ENCODE assay signal across 20 mouse cellular contexts in genomic region chr16:43581551-43581950, GRCm38 (mm10).
DNase-seq lines count a peak whose midpoint lies in the region; ATAC-seq lines count a peak whose summit lies in the region.
"Had no signal": no experiment of that assay in that cellular context is flagged by ENCODE, and none has a peak within 500 bp of the region (broad histone marks: within the 10 kb centered on the region; RNA-seq: fewer than 3 reads in every experiment).

No protein-coding gene starts in this region.

- no peaks in the 10 kb centered on the region for H3K9me3 ChIP-seq in forebrain, embryonic 15.5 days
- H3K9me3 ChIP-seq in forebrain, embryonic 12.5 days = no peaks in the 10 kb centered on the region
- no peaks in the 10 kb centered on the region for H3K9me3 ChIP-seq in kidney, embryonic 14.5 days (ENCODE audit: control insufficient read depth, low read length)
- H3K9me3 ChIP-seq: heart, embryonic 13.5 days; hindbrain, embryonic 15.5 days; limb, embryonic 12.5 days; liver, embryonic 12.5 days; midbrain, embryonic 15.5 days had no signal

- no peaks in the 10 kb centered on the region for H3K27me3 ChIP-seq in forebrain, embryonic 15.5 days
- no peaks in the 10 kb centered on the region for H3K27me3 ChIP-seq in forebrain, embryonic 12.5 days
- no peaks in the 10 kb centered on the region for H3K27me3 ChIP-seq in kidney, embryonic 14.5 days (ENCODE audit: control insufficient read depth, insufficient read depth, low read length)
- H3K27me3 ChIP-seq: heart, embryonic 13.5 days; hindbrain, embryonic 15.5 days; limb, embryonic 12.5 days; liver, embryonic 12.5 days; midbrain, embryonic 15.5 days had no signal

- ATAC-seq in forebrain, embryonic 15.5 days (replicated peaks) = 0 out of 2 replicates have a peak, but pooled peaks have one; percentile 26
- no peak for ATAC-seq in forebrain, embryonic 12.5 days (ENCODE audit: low FRiP score)
- ATAC-seq in kidney, embryonic 14.5 days (ENCODE audit: low FRiP score, low TSS enrichment) = peak; percentile 50; the same call in 1 of the 2 replicates
- ATAC-seq in CD4-positive, CD25-positive, alpha-beta regulatory T cell, adult 4 months = peak; percentile 23
- ATAC-seq: intestine, embryonic 16.5 days; liver, embryonic 12.5 days; midbrain, embryonic 15.5 days had no signal

- WGBS in forebrain, embryonic 15.5 days = 78% methylated on average over 4 of the region's 4 CpGs
- WGBS in forebrain, embryonic 12.5 days = 83% methylated on average over 4 of the region's 4 CpGs
- WGBS in kidney, embryonic 14.5 days = 43% methylated on average over 4 of the region's 4 CpGs

- peaks cover 13% of the 10 kb centered on the region for H3K4me1 ChIP-seq in forebrain, embryonic 15.5 days
- peaks cover 28% of the 10 kb centered on the region for H3K4me1 ChIP-seq in forebrain, embryonic 12.5 days
- H3K4me1 ChIP-seq in kidney, embryonic 14.5 days (ENCODE audit: control insufficient read depth, insufficient read depth, low read length) = peaks cover 24% of the 10 kb centered on the region; the same call in 1 of the 2 replicates
- H3K4me1 ChIP-seq: liver, embryonic 12.5 days had no signal

- H3K4me3 ChIP-seq in forebrain, embryonic 15.5 days = no peak overlapping the region
- H3K4me3 ChIP-seq in forebrain, embryonic 12.5 days (replicated peaks) = no peak overlapping the region
- H3K4me3 ChIP-seq in kidney, embryonic 14.5 days (ENCODE audit: low read length) = no peak overlapping the region
- H3K4me3 ChIP-seq: erythroblast, embryonic 14.5 days; heart, embryonic 13.5 days; hindbrain, embryonic 15.5 days; limb, embryonic 12.5 days; liver, embryonic 12.5 days; midbrain, embryonic 15.5 days; myocyte had no signal

- peak overlapping the region; percentile 9; the same call in 1 of the 2 replicates for H3K27ac ChIP-seq in forebrain, embryonic 15.5 days (replicated peaks)
- H3K27ac ChIP-seq in forebrain, embryonic 12.5 days = no peak overlapping the region
- H3K27ac ChIP-seq in kidney, embryonic 14.5 days (ENCODE audit: low read depth, low read length) = peak overlapping the region; percentile 6; the same call in 1 of the 2 replicates
- H3K27ac ChIP-seq: hindbrain, embryonic 15.5 days; limb, embryonic 12.5 days; liver, embryonic 12.5 days; midbrain, embryonic 15.5 days; stomach, postnatal 0 days had no signal

- no peak overlapping the region for H3K4me2 ChIP-seq in forebrain, embryonic 15.5 days (replicated peaks)
- no peak overlapping the region for H3K4me2 ChIP-seq in forebrain, embryonic 12.5 days
- H3K4me2 ChIP-seq in kidney, embryonic 14.5 days (replicated peaks; ENCODE audit: low read depth, low read length) = no peak overlapping the region
- H3K4me2 ChIP-seq: heart, embryonic 13.5 days; hindbrain, embryonic 15.5 days; limb, embryonic 12.5 days; liver, embryonic 12.5 days; midbrain, embryonic 15.5 days had no signal

- H3K36me3 ChIP-seq in forebrain, embryonic 15.5 days = peaks cover 17% of the 10 kb centered on the region
- H3K36me3 ChIP-seq in forebrain, embryonic 12.5 days (replicated peaks) = peaks cover 38% of the 10 kb centered on the region
- no peaks in the 10 kb centered on the region for H3K36me3 ChIP-seq in kidney, embryonic 14.5 days (ENCODE audit: control insufficient read depth, insufficient read depth, low read length)
- H3K36me3 ChIP-seq: heart, embryonic 13.5 days; hindbrain, embryonic 15.5 days; limb, embryonic 12.5 days; liver, embryonic 12.5 days; midbrain, embryonic 15.5 days had no signal

- H3K9ac ChIP-seq in forebrain, embryonic 15.5 days (replicated peaks) = no peak overlapping the region
- H3K9ac ChIP-seq in forebrain, embryonic 12.5 days = no peak overlapping the region
- no peak overlapping the region for H3K9ac ChIP-seq in kidney, embryonic 14.5 days (ENCODE audit: low read depth, low read length)
- H3K9ac ChIP-seq: heart, embryonic 13.5 days; hindbrain, embryonic 15.5 days; limb, embryonic 12.5 days; liver, embryonic 12.5 days; midbrain, embryonic 15.5 days had no signal

- DNase-seq in kidney, adult 8-10 months = no peak
- DNase-seq in kidney, postnatal 14 days = peak; percentile 64
- no peak for DNase-seq in adrenal gland, postnatal 25 days
- DNase-seq: cerebellum, adult 8-10 months; gastrocnemius, postnatal 14 days; heart, postnatal 36 days; lung, adult 2 months had no signal
